Mouse (Mus musculus) bone marrow, adult 2 months (tissue): ENCODE measurements around the gene Ccdc91. TPM values are rescaled to one million over a fixed set of nuclear protein-coding genes. Genes with fewer than 3 reads are reported as not detected.

Source experiments
- H3K27ac ChIP-seq: fragments of 200-500 bp; 2 replicates; pipeline ENCODE4 v1.5.1; 2012; ENCODE audit warnings: low read depth, mild to moderate bottlenecking, control low read depth, inconsistent platforms, low read length; ENCODE audit not compliant: control insufficient read depth, poor library complexity, insufficient read depth
- H3K4me1 ChIP-seq: fragments of 200-500 bp; 2 replicates; pipeline ENCODE4 v1.6.1; 2011; ENCODE audit warnings: low read length; ENCODE audit not compliant: control insufficient read depth, insufficient read depth
- H3K4me3 ChIP-seq: fragments of 200-500 bp; replicated peaks from 2 replicates; pipeline ENCODE3; 2011; ENCODE audit warnings: mild to moderate bottlenecking, low read depth, low read length, control low read depth; ENCODE audit not compliant: control insufficient read depth
- CTCF ChIP-seq: fragments of 200-500 bp; IDR thresholded peaks from 2 replicates; pipeline ENCODE4 v1.5.1; 2011; ENCODE audit warnings: low read length, control low read depth; ENCODE audit not compliant: control insufficient read depth, insufficient read depth
- POLR2A ChIP-seq: fragments of 200-500 bp; IDR thresholded peaks from 2 replicates; pipeline ENCODE4 v1.6.1; 2011; ENCODE audit warnings: low read depth, mild to moderate bottlenecking, control low read depth, low read length, borderline replicate concordance; ENCODE audit not compliant: control insufficient read depth
- WGBS: fragments of 180-500 bp; shearing (Covaris S2); methylation state at CpG from one replicate; pipeline ENCODE4 v1.1.7; 2018; 5-methylcytosine and 5-hydroxymethylcytosine counted together
- polyA plus RNA-seq: library from polyadenylated mRNA; stranded (reverse); fragments of >200 nt; gene quantifications from 2 replicates; pipeline ENCODE4 v1.2.4, GENCODE M21; 2011; ENCODE audit warnings: low replicate concordance; ENCODE audit not compliant: missing spikeins, insufficient read depth, insufficient read length

The Ccdc91 gene
- polyA plus RNA-seq, 1 experiment: 5.7 TPM

DNA sequence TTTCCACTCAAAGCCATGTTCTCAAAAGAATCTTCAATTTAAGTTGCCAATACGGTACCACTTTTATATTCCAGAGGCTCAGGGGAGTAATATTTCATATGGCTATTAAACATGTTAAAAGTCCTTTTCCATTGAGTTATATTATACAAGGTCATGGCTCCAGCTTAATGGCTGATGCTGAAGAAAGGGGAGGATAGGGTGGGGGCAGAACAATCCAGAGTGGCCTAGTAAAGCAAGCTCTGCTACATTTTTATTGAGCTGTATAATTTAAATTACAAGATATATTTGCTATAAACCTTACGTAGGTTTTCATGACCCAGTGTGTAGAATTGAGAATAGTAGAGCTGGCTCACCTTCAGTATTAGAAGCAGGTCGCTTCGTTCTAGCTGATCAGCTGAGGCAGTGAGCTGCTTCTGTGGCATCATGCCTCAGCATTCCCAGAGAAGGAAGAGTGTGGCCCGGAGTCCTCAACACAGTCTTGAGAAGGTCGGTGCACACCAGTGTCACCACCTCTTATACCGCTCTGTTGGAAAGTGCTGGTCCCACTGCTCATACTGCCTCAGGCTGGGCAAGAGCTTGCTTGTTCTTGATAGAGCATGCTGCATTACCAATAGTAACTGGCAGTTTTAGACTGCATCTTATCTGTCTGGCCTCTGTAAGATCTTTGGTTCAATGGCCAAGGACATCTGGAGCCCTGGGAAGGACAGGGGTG is 199.6 kb downstream of the Ccdc91 start:
- TF ChIP-seq POLR2A (no peak), CTCF (no peak)
- no peak overlapping the region for H3K4me3 ChIP-seq
- no peak overlapping the region for H3K27ac ChIP-seq
- WGBS: 82% methylated on average over 7 of the region's 7 CpGs
- no peaks in the 10 kb centered on the region for H3K4me1 ChIP-seq

DNA sequence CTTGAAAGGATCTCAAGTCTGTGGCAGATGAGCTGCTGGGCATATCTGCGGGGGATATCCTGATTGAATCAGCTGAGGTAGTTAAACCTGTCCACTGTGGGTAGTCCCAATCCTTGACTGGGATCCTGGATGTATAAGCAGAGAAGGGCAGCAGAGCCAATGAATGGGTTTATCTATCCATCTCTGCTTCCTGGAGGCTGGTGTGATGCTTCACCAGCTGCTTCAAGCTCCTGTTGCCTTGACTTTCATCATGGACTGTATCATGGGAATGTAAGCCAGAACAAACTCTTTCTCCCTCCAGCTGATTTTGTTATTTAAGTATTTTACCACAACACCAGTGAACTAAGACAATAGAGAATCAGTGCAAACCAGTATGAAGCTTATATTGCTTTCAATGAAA is 200.6 kb downstream of the Ccdc91 start:
- Histone ChIP-seq H3K4me1 (no peaks in the 10 kb centered on the region), H3K4me3 (no peak overlapping the region), H3K27ac (no peak overlapping the region)
- TF ChIP-seq CTCF (no peak), POLR2A (no peak)
- 81% methylated on average over 1 of the region's 1 CpGs for WGBS

Other genes with a start within 250 kb of the Ccdc91 start
- gene Pthlh, start 211.6 kb upstream of the Ccdc91 start, polyA plus RNA-seq: not detected in 2 replicates